Mouse (Mus musculus): ENCODE results near the gene Ube2z. TPM values are rescaled to one million over a fixed set of nuclear protein-coding genes. Genes with fewer than 3 reads are reported as not detected.
"Not testable (repeated sequence)": the region's sequence is repeated elsewhere in the genome, so short reads cannot be mapped to it uniquely, and the experiment has no call there.

Ube2z gene
- polyA plus RNA-seq (2014; fragmentation: Nextera tagmentation; extraction: Ambion mirVana): 21.5 and 22.3 TPM in 2 replicates

DNA sequence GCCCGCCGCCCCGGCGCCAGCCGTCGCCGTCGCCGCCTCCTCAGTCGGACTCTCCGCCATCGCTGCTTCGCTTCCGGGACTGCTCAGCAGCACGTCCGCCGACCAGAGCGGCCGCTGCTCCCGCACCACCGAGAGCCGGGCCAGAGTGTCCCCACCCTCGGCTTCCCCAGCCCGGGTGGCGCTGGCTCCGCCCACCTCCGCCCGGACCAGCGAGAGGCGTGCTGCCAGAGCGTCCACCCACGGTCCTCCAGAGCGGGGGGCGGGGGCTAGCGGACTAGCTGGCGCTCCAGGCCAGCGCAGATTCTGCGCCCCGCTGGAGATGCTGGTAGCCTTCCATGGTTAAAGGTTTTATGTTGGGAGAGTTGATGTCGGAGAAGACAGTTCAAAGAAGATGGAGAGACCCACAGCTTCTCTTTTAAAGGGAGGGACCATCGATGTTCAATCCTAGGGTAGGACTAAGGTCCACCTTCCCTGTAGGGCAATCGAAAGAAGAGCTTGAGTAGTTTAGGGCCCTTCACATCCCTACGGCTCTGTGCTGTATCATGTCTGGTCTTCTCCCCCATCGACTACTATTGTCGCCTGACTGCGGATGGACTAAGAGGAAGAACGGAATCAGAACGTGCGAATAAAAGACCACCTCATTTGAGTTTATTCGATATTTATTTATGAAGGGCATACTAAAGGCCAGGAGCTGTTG lies at the start of gene Ube2z:
Ube2z (minus strand) TSS at position 174 of the 697 bp plus-strand sequence.
- H3K9ac ChIP-seq (ENCODE audit: low read length): peak within 1 kb of the TSS; percentile 89
- DNase-seq (ENCODE audit: low spot score, missing footprints) (peak; percentile 100), ATAC-seq (ENCODE audit: low FRiP score) (peak; percentile 99)
- H3K27me3 ChIP-seq (ENCODE audit: control insufficient read depth, insufficient read depth, low read length): no peaks in the 10 kb centered on the region
- H3K27ac ChIP-seq (ENCODE audit: low read depth, low read length): peak within 1 kb of the TSS; percentile 50; the same call in 1 of the 2 replicates
- peaks cover 2% of the 10 kb centered on the region; the same call in 1 of the 2 replicates for H3K36me3 ChIP-seq (ENCODE audit: control insufficient read depth, insufficient read depth, low read length)
- H3K4me2 ChIP-seq: peak within 1 kb of the TSS; percentile 87
- WGBS: 4% methylated on average over 48 of the region's 50 CpGs
- peak within 1 kb of the TSS; percentile 99 for H3K4me3 ChIP-seq (ENCODE audit: low read depth, low read length)
- H3K9me3 ChIP-seq (ENCODE audit: control insufficient read depth, low read length): no peaks in the 10 kb centered on the region
- H3K4me1 ChIP-seq (ENCODE audit: control insufficient read depth, insufficient read depth, low read length): peaks cover 13% of the 10 kb centered on the region

DNA sequence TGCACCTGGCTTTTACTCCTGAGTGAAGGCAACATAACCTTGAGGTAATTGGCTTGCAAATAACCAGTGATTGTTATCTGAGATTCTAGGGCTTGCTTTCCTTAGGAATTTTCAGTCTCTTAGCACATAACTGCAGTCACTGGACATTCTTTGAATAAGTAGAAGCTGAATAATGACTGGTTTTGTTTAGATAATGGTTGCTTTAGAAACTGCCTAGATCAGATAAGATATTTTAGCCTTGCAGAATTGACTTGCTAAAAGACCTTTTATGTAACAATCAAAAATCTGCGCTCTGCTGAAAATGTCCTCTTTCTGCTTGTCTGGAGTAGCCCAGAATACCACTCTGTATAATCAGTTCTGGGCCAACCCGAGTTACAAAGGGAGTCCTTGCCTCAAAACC lies 48.9 kb upstream of the Ube2z start:
- 68% methylated on average over 2 of the region's 2 CpGs for WGBS
- H3K36me3 ChIP-seq (ENCODE audit: control insufficient read depth, insufficient read depth, low read length): no peaks in the 10 kb centered on the region
- no peak overlapping the region for H3K27ac ChIP-seq (ENCODE audit: low read depth, low read length)
- no peak overlapping the region for H3K4me3 ChIP-seq (ENCODE audit: low read depth, low read length)
- H3K9me3 ChIP-seq (ENCODE audit: control insufficient read depth, low read length): no peaks in the 10 kb centered on the region
- H3K4me2 ChIP-seq: no peak overlapping the region
- H3K9ac ChIP-seq (ENCODE audit: low read length): no peak overlapping the region
- H3K4me1 ChIP-seq (ENCODE audit: control insufficient read depth, insufficient read depth, low read length): no peaks in the 10 kb centered on the region
- H3K27me3 ChIP-seq (ENCODE audit: control insufficient read depth, insufficient read depth, low read length): no peaks in the 10 kb centered on the region
- ATAC-seq (ENCODE audit: low FRiP score) (no peak), DNase-seq (ENCODE audit: low spot score, missing footprints) (no peak)

DNA sequence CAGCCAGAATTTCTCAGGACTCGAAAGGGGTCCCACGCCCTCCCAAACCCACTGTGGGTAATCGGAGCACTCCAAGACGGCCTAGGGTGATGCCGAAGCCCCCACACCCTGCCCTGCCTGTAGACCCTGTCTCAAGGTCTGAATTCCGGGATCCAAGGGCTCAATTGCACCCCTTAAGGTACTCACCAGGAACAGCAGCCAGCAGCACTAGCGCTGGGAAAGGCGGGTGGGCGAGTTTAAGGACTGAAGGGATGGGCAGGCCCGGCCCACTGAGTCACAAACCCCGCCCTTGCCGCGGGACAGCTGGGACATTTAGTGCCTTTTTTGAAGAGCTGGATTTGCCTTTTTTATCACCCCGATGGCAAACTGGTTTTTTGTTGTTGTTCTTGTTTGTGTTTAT lies 46.6 kb upstream of the Ube2z start, which contains the start of gene Calcoco2:
Calcoco2 (minus strand) TSS at position 214 of the 400 bp plus-strand sequence.
- WGBS: 49% methylated on average over 14 of the region's 14 CpGs
- no peak within 1 kb of the TSS for H3K27ac ChIP-seq (ENCODE audit: low read depth, low read length)
- H3K4me2 ChIP-seq: no peak within 1 kb of the TSS
- no peaks in the 10 kb centered on the region for H3K4me1 ChIP-seq (ENCODE audit: control insufficient read depth, insufficient read depth, low read length)
- no peak within 1 kb of the TSS for H3K9ac ChIP-seq (ENCODE audit: low read length)
- no peak for ATAC-seq (ENCODE audit: low FRiP score)
- H3K4me3 ChIP-seq (ENCODE audit: low read depth, low read length): no peak within 1 kb of the TSS
- no peaks in the 10 kb centered on the region for H3K9me3 ChIP-seq (ENCODE audit: control insufficient read depth, low read length)
- DNase-seq (ENCODE audit: low spot score, missing footprints): no peak
- H3K36me3 ChIP-seq (ENCODE audit: control insufficient read depth, insufficient read depth, low read length): no peaks in the 10 kb centered on the region
- no peaks in the 10 kb centered on the region for H3K27me3 ChIP-seq (ENCODE audit: control insufficient read depth, insufficient read depth, low read length)

DNA sequence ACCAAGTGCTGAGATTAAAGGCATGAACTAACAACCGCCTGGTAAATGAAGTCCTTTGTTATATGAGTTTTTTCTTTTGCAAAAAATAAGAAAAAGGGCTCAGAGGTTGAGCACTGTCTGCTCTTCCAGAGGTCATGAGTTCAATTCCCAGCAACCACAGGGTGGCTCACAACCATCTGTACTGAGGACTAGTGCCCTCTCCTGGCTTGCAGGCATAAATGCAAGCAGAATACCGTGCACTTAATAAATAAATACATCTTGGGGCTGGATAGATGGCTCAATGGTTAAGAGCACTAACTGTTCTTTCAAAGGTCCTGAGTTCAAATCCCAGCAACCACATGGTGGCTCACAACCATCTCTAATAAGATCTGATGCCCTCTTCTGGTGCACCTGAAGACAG lies 45.8 kb upstream of the Ube2z start:
- not testable (repeated sequence) for H3K4me1 ChIP-seq (ENCODE audit: control insufficient read depth, insufficient read depth, low read length); H3K9ac ChIP-seq (ENCODE audit: low read length); ATAC-seq (ENCODE audit: low FRiP score); H3K9me3 ChIP-seq (ENCODE audit: control insufficient read depth, low read length); H3K4me3 ChIP-seq (ENCODE audit: low read depth, low read length); DNase-seq (ENCODE audit: low spot score, missing footprints); H3K27me3 ChIP-seq (ENCODE audit: control insufficient read depth, insufficient read depth, low read length); H3K36me3 ChIP-seq (ENCODE audit: control insufficient read depth, insufficient read depth, low read length); H3K27ac ChIP-seq (ENCODE audit: low read depth, low read length); H3K4me2 ChIP-seq
- WGBS: 65% methylated on average over 2 of the region's 2 CpGs

DNA sequence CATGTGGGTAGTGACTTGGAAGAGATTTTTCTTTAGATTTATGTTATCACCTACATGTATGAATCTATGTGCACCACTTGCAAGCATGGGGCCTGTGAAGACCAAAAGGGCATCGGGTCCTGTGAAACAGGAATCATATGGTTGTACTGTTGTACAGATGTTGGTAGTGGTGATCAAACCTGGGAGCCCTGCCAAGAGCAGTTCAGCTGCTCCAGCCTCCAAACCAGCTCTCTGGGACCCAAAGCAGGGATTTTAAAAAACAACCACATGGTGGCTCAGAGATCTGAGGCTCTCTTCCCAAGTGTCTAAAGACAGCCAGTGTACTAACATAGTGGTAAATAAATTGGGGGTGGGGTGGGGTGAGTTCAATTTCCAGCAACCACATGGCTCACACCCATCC lies 43.2 kb upstream of the Ube2z start:
- DNase-seq (ENCODE audit: low spot score, missing footprints) (no peak), ATAC-seq (ENCODE audit: low FRiP score) (no peak)
- 82% methylated on average over 1 of the region's 1 CpGs for WGBS
- no peak overlapping the region for H3K4me2 ChIP-seq
- no peaks in the 10 kb centered on the region for H3K36me3 ChIP-seq (ENCODE audit: control insufficient read depth, insufficient read depth, low read length)
- no peaks in the 10 kb centered on the region for H3K9me3 ChIP-seq (ENCODE audit: control insufficient read depth, low read length)
- no peaks in the 10 kb centered on the region for H3K27me3 ChIP-seq (ENCODE audit: control insufficient read depth, insufficient read depth, low read length)
- H3K4me3 ChIP-seq (ENCODE audit: low read depth, low read length): no peak overlapping the region
- H3K4me1 ChIP-seq (ENCODE audit: control insufficient read depth, insufficient read depth, low read length): no peaks in the 10 kb centered on the region
- no peak overlapping the region for H3K27ac ChIP-seq (ENCODE audit: low read depth, low read length)
- no peak overlapping the region for H3K9ac ChIP-seq (ENCODE audit: low read length)

DNA sequence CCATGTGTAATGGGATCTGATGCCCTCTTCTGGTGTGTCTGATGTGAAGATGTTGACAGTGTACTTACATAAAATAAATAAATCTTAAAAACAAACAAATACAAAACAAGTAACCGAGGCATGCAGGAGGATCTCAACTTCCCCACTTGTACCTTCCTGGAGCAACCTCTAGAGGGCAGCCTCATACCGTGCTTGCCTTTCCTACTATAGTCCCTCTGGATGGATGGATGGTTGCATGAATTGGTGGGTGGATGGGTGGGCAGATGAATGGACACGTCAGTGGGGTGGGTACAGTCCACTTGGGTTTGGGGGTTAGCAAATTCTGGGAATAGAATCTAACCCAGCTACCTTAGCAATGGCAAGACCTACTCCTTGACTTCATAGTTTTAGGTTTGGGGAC lies 28.2 kb upstream of the Ube2z start:
- DNase-seq (ENCODE audit: low spot score, missing footprints): peak; percentile 89
- no peaks in the 10 kb centered on the region for H3K36me3 ChIP-seq (ENCODE audit: control insufficient read depth, insufficient read depth, low read length)
- H3K4me2 ChIP-seq: no peak overlapping the region
- H3K4me3 ChIP-seq (ENCODE audit: low read depth, low read length): no peak overlapping the region
- H3K27ac ChIP-seq (ENCODE audit: low read depth, low read length): no peak overlapping the region
- 12% methylated on average over 3 of the region's 3 CpGs for WGBS
- H3K4me1 ChIP-seq (ENCODE audit: control insufficient read depth, insufficient read depth, low read length): no peaks in the 10 kb centered on the region
- no peak overlapping the region for H3K9ac ChIP-seq (ENCODE audit: low read length)
- no peak for ATAC-seq (ENCODE audit: low FRiP score)
- no peaks in the 10 kb centered on the region for H3K27me3 ChIP-seq (ENCODE audit: control insufficient read depth, insufficient read depth, low read length)
- H3K9me3 ChIP-seq (ENCODE audit: control insufficient read depth, low read length): no peaks in the 10 kb centered on the region

DNA sequence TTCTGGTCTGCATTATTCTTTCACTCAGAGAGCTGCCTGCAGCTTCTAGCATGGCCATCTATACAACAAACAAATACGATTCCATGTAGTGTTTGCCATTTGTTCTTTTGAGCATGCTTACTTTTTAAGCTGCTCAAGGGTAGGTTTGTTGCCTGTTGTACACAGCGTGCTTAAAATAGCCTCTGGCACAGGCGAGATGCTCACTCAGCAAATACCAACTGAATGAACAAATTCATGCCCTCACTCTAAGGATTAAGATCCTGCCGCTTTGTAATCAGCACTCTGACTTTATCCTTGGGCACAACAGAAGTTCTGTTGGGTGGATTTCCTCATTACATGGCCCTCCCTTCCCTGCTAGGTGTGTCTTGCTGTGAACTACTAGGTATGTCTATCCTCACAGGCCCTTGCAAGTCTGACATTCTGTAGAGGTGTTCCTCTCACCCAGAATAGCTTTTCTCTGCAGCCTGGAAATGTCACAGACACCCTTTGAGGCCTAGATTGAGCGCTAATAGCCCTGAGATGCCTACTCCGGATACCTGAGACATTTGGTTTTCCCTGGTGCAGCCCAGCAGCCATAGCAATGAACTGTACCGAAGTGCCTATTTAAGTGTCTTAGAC lies 27.6 kb upstream of the Ube2z start:
- WGBS: 46% methylated on average over 7 of the region's 7 CpGs
- Histone ChIP-seq H3K27ac (ENCODE audit: low read depth, low read length) (no peak overlapping the region), H3K4me3 (ENCODE audit: low read depth, low read length) (no peak overlapping the region), H3K27me3 (ENCODE audit: control insufficient read depth, insufficient read depth, low read length) (no peaks in the 10 kb centered on the region), H3K9me3 (ENCODE audit: control insufficient read depth, low read length) (no peaks in the 10 kb centered on the region; the same call in 1 of the 2 replicates), H3K9ac (ENCODE audit: low read length) (no peak overlapping the region), H3K4me1 (ENCODE audit: control insufficient read depth, insufficient read depth, low read length) (no peaks in the 10 kb centered on the region), H3K36me3 (ENCODE audit: control insufficient read depth, insufficient read depth, low read length) (no peaks in the 10 kb centered on the region), H3K4me2 (no peak overlapping the region)
- ATAC-seq (ENCODE audit: low FRiP score) (no peak), DNase-seq (ENCODE audit: low spot score, missing footprints) (peak; percentile 84)

DNA sequence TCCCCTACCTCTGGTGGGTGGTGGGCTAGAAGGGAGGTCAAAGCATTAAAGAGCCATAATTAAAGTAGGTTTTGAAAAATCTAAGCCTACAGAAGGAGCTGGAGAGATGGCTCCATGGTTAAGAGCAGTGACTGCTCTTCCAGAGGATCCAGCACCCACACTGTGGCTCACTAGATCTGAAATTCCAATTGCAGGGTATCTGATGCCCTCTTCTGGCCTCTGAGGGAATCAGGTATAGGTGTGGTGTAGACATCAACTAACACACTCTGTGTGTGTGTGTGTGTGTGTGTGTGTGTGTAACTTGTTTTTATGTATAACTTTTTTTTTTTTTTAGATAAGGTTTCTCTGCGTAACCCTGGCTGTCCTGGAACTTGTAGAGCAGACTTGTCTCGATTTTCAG lies 25.9 kb upstream of the Ube2z start:
- 67% methylated on average over 2 of the region's 2 CpGs for WGBS

DNA sequence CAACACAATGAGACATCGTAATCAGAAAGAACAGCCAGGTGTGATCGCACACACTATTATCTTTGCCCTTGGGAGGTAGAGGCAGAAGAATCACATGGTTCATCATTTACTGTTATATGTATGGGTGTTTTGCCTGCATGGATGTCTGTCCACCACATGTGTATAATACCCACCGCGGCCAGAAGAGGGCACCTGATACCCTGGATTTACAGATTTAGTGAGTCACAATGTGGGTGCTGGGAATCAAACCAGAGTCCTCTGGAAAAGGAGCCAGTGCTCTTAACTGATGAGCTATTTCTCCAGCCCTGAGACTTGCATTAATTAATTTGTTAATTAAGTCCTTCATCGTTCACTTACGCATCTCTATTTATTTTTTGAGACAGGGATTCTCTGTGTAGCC lies 22.8 kb upstream of the Ube2z start:
- no peaks in the 10 kb centered on the region for H3K27me3 ChIP-seq (ENCODE audit: control insufficient read depth, insufficient read depth, low read length)

More for the DNA sequence above, 25.9 kb upstream of the Ube2z start:
- ATAC-seq (ENCODE audit: low FRiP score) (no peak), DNase-seq (ENCODE audit: low spot score, missing footprints) (peak; percentile 37)
- Histone ChIP-seq H3K4me3 (ENCODE audit: low read depth, low read length) (no peak overlapping the region), H3K9me3 (ENCODE audit: control insufficient read depth, low read length) (no peaks in the 10 kb centered on the region; the same call in 1 of the 2 replicates), H3K27me3 (ENCODE audit: control insufficient read depth, insufficient read depth, low read length) (no peaks in the 10 kb centered on the region), H3K4me2 (no peak overlapping the region), H3K27ac (ENCODE audit: low read depth, low read length) (no peak overlapping the region), H3K9ac (ENCODE audit: low read length) (no peak overlapping the region), H3K36me3 (ENCODE audit: control insufficient read depth, insufficient read depth, low read length) (no peaks in the 10 kb centered on the region), H3K4me1 (ENCODE audit: control insufficient read depth, insufficient read depth, low read length) (no peaks in the 10 kb centered on the region)

More for the DNA sequence above, 22.8 kb upstream of the Ube2z start:
- no peak overlapping the region for H3K4me3 ChIP-seq (ENCODE audit: low read depth, low read length)
- H3K27ac ChIP-seq (ENCODE audit: low read depth, low read length): no peak overlapping the region
- DNase-seq (ENCODE audit: low spot score, missing footprints) (peak; percentile 80), ATAC-seq (ENCODE audit: low FRiP score) (no peak)
- WGBS: 86% methylated on average over 6 of the region's 6 CpGs
- no peak overlapping the region for H3K4me2 ChIP-seq
- H3K9ac ChIP-seq (ENCODE audit: low read length): no peak overlapping the region
- no peaks in the 10 kb centered on the region; the same call in 1 of the 2 replicates for H3K9me3 ChIP-seq (ENCODE audit: control insufficient read depth, low read length)
- no peaks in the 10 kb centered on the region for H3K4me1 ChIP-seq (ENCODE audit: control insufficient read depth, insufficient read depth, low read length)
- H3K36me3 ChIP-seq (ENCODE audit: control insufficient read depth, insufficient read depth, low read length): no peaks in the 10 kb centered on the region

Data from midbrain, embryonic 11.5 days (tissue).